Mouse (Mus musculus) ES-Bruce4 (cell line): ENCODE measurements at regions not wholly inside any gene's neighbourhood (a gene's known extent, or its start where the extent isn't known, plus 50 kb on each side); places are given as distances from the start of the nearest gene placed in this dataset.

Experiments used
- H3K27ac ChIP-seq: 2 replicates; pipeline ENCODE4 v1.5.1; 2012; ENCODE audit warnings: low read length, inconsistent platforms; ENCODE audit not compliant: insufficient read depth
- H3K27me3 ChIP-seq: 2 replicates; pipeline ENCODE4 v1.6.1; 2012; ENCODE audit warnings: mild to moderate bottlenecking, low read length, inconsistent platforms; ENCODE audit not compliant: control insufficient read depth, poor library complexity, insufficient read depth, severe bottlenecking
- H3K36me3 ChIP-seq: 2 replicates; pipeline ENCODE4 v1.6.1; 2012; ENCODE audit warnings: inconsistent platforms, mild to moderate bottlenecking, low read length, moderate library complexity; ENCODE audit not compliant: control insufficient read depth, poor library complexity, insufficient read depth, severe bottlenecking
- H3K4me1 ChIP-seq: one replicate; pipeline ENCODE4 v1.8.1; 2011; ENCODE audit warnings: low read length; ENCODE audit not compliant: control insufficient read depth, insufficient read depth
- H3K4me3 ChIP-seq: 2 replicates; pipeline ENCODE4 v1.5.1; 2011; ENCODE audit warnings: low read depth, mild to moderate bottlenecking, low read length
- H3K9ac ChIP-seq: 2 replicates; pipeline ENCODE4 v1.6.1; 2012; ENCODE audit warnings: low read depth, mild to moderate bottlenecking, inconsistent platforms; ENCODE audit not compliant: poor library complexity, severe bottlenecking
- H3K9me3 ChIP-seq: replicated peaks from 2 replicates; pipeline ENCODE4 v1.6.1; 2012; ENCODE audit warnings: mild to moderate bottlenecking, low read length, inconsistent platforms; ENCODE audit not compliant: control insufficient read depth, poor library complexity, insufficient read depth, severe bottlenecking
- CTCF ChIP-seq: IDR thresholded peaks from one replicate; pipeline ENCODE4 v1.8.1; 2011; ENCODE audit warnings: low read depth, low read length
- EP300 ChIP-seq: IDR thresholded peaks from 2 replicates; pipeline ENCODE4 v1.6.1; 2011; ENCODE audit warnings: low read depth, low read length; ENCODE audit not compliant: insufficient read depth
- POLR2A ChIP-seq: IDR thresholded peaks from one replicate; pipeline ENCODE4 v1.8.1; 2011; ENCODE audit warnings: low read length; ENCODE audit not compliant: insufficient read depth

DNA sequence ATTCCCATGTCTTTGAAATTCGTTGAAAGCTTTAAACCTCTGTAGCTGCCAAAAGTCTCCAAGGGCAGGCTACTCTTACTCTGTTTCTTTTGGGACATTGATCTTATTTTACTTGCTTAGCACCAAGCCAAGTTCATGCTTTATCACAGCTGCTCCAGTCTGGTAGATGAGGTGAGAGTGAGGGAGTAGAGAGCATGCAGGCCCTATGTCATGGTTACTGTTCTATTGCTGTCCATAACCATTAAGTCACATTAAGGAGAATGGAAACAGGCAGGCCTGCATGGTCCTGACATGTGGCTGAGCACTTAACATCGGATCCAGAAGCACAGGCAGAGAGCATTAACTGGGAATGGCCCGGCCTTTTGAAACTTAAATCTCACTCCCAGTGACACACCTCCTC lies 203.1 kb downstream of the Gm9733 start:
- Histone ChIP-seq H3K27ac (no peak overlapping the region), H3K27me3 (no peaks in the 10 kb centered on the region), H3K4me1 (no peaks in the 10 kb centered on the region), H3K9ac (no peak overlapping the region), H3K36me3 (no peaks in the 10 kb centered on the region), H3K9me3 (no peaks in the 10 kb centered on the region), H3K4me3 (no peak overlapping the region)
- no peak for TF ChIP-seq POLR2A
- TF ChIP-seq CTCF, result no peak
- TF ChIP-seq EP300, result no peak

DNA sequence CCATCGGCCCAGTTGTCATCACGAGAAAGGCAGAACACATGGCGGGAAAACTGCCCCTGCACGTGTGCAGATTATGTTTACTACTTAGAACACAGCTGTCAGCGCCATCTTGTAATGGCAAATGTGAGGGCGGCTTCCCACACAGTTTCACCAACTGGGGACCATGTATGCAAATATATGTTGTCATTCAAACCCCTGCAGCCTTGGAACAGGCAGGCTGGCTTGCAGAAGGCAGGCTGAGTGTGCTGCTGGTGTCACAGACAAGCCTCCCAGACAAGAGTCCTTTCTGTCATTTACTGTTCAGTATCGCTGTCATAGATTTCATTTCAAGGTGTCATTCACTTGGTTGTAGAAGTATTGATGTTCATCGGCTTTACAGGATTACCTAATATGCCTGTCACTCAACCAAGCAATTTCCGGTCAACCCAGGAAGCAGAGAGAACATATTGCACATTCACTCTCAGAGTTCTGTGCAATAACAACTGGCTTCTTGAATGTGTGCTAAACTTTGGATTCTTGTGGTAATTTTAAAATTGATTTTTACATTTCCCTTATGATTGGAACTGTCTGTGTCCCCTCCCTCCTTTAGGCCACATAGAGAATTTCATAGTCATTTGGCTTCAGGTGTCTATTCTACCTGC lies 202.3 kb downstream of the Gm9733 start:
- Histone ChIP-seq H3K9ac (no peak overlapping the region), H3K9me3 (no peaks in the 10 kb centered on the region), H3K36me3 (no peaks in the 10 kb centered on the region), H3K27ac (no peak overlapping the region), H3K4me1 (no peaks in the 10 kb centered on the region), H3K27me3 (no peaks in the 10 kb centered on the region), H3K4me3 (no peak overlapping the region)
- TF ChIP-seq CTCF (no peak), EP300 (no peak)

- Histone ChIP-seq H3K27me3 (no peaks in the 10 kb centered on the region), H3K4me3 (no peak overlapping the region), H3K9me3 (no peaks in the 10 kb centered on the region), H3K9ac (no peak overlapping the region), H3K4me1 (no peaks in the 10 kb centered on the region), H3K27ac (no peak overlapping the region), H3K36me3 (no peaks in the 10 kb centered on the region)
- TF ChIP-seq CTCF (no peak), EP300 (no peak), POLR2A (no peak)
These were observed 200.0 kb downstream of the Gm9733 start for GRCm38 (mm10) chr3:15132136-15132535.

DNA sequence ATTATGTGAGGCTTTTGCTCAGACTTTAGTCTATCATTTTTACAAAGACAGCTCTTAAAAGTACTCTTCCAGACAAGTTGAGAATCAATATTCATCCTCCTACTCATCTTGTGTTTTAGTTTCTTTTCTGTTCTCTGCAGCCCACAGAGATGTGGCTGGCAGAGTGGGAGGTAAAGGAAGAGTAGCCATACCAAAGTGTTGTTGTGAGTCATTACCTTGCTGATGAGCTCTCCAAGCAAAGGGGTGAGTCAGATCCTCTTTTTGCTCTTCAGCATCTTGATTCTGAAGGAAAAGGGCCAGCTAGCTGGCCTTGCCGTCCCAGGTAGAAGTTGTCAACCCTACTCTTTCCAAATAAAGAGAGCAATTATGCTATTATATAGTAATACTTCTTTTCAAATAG lies 192.6 kb downstream of the Gm9733 start:
- TF ChIP-seq EP300, result no peak
- TF ChIP-seq CTCF, result no peak
- TF ChIP-seq POLR2A, result no peak
- Histone ChIP-seq H3K27ac (no peak overlapping the region), H3K9me3 (no peaks in the 10 kb centered on the region), H3K4me3 (no peak overlapping the region), H3K27me3 (no peaks in the 10 kb centered on the region), H3K9ac (no peak overlapping the region), H3K4me1 (no peaks in the 10 kb centered on the region), H3K36me3 (no peaks in the 10 kb centered on the region)

DNA sequence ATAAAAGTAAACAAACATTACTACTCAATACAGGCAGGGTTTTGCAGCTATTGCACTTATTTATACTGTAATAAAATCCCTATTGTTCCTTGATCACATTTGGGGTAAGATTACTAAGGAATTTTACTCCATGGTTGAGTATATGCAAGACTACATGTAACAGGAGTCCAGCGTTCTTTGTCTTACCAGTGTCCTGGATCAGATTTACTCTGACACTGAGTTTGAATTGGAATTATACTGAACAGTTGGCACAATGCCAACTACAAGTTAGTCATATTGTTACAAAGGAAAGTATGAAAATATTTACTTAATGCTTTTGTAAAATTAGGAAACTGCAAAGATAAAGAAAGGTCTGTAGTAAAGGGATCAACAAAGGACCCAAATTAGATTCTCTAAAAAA lies 178.4 kb downstream of the Gm9733 start:
- no peaks in the 10 kb centered on the region for H3K4me1 ChIP-seq
- no peaks in the 10 kb centered on the region for H3K36me3 ChIP-seq
- no peak overlapping the region for H3K9ac ChIP-seq
- TF ChIP-seq CTCF (no peak), POLR2A (no peak), EP300 (no peak)
- no peaks in the 10 kb centered on the region for H3K9me3 ChIP-seq
- H3K4me3 ChIP-seq, result no peak overlapping the region
- no peaks in the 10 kb centered on the region for H3K27me3 ChIP-seq
- H3K27ac ChIP-seq, result no peak overlapping the region

GRCm38 (mm10) chr3:15154153-15154552 lies 177.9 kb downstream of the Gm9733 start:
- Histone ChIP-seq H3K27me3 (no peaks in the 10 kb centered on the region), H3K9me3 (no peaks in the 10 kb centered on the region), H3K27ac (no peak overlapping the region), H3K9ac (no peak overlapping the region), H3K4me3 (no peak overlapping the region), H3K36me3 (no peaks in the 10 kb centered on the region), H3K4me1 (no peaks in the 10 kb centered on the region)
- TF ChIP-seq POLR2A, result no peak
- TF ChIP-seq EP300, result no peak

GRCm38 (mm10) chr3:15156681-15157080 lies 175.4 kb downstream of the Gm9733 start:
- Histone ChIP-seq H3K9me3 (no peaks in the 10 kb centered on the region), H3K4me1 (no peaks in the 10 kb centered on the region), H3K9ac (no peak overlapping the region), H3K4me3 (no peak overlapping the region), H3K27me3 (no peaks in the 10 kb centered on the region), H3K27ac (no peak overlapping the region), H3K36me3 (no peaks in the 10 kb centered on the region)
- TF ChIP-seq EP300, result no peak
- TF ChIP-seq POLR2A, result no peak
- TF ChIP-seq CTCF, result no peak
